Mouse (Mus musculus) intestine, embryonic 14.5 days (tissue): ENCODE results near the gene Lypd6b. TPM values are rescaled to one million over a fixed set of nuclear protein-coding genes. Genes with fewer than 3 reads are reported as not detected.

Experiments
- ATAC-seq: fragments of 200-750 bp; cut with Nextera tagmentation; replicated peaks from 2 replicates; pipeline ENCODE4 v1.8.0; 2017; ENCODE audit warnings: low read depth, moderate number of reproducible peaks, moderate TSS enrichment, moderate library complexity; ENCODE audit not compliant: low FRiP score, low TSS enrichment
- DNase-seq: peaks from one replicate; pipeline ENCODE4 v3.0.0-alpha.2; 2018; ENCODE audit warnings: low spot score
- H3K27ac ChIP-seq: fragments of 300-500 bp; sonication (generic); 2 replicates; pipeline ENCODE4 v1.5.1; 2014; ENCODE audit warnings: low read depth, mild to moderate bottlenecking, control low read depth
- H3K27me3 ChIP-seq: fragments of 300-500 bp; sonication (generic); replicated peaks from 2 replicates; pipeline ENCODE4 v1.6.1; 2014; ENCODE audit warnings: low read length, control low read depth; ENCODE audit not compliant: control insufficient read depth, insufficient read depth
- H3K36me3 ChIP-seq: fragments of 300-500 bp; sonication (generic); 2 replicates; pipeline ENCODE4 v1.6.1; 2014; ENCODE audit warnings: low read length, control low read depth; ENCODE audit not compliant: control insufficient read depth, insufficient read depth
- H3K4me1 ChIP-seq: fragments of 300-500 bp; sonication (generic); replicated peaks from 2 replicates; pipeline ENCODE4 v1.6.1; 2014; ENCODE audit warnings: low read length, control low read depth, mixed read lengths; ENCODE audit not compliant: control insufficient read depth, insufficient read depth
- H3K4me2 ChIP-seq: fragments of 300-500 bp; sonication (generic); 2 replicates; pipeline ENCODE4 v1.6.1; 2014; ENCODE audit warnings: low read length
- H3K4me3 ChIP-seq: fragments of 300-500 bp; sonication (generic); 2 replicates; pipeline ENCODE4 v1.5.1; 2014; ENCODE audit warnings: low read depth, low read length, control low read depth, mixed read lengths
- H3K9ac ChIP-seq: fragments of 300-500 bp; sonication (generic); 2 replicates; pipeline ENCODE4 v1.6.1; 2014; ENCODE audit warnings: mild to moderate bottlenecking, low read length
- H3K9me3 ChIP-seq: fragments of 300-500 bp; sonication (generic); 2 replicates; pipeline ENCODE4 v1.6.1; 2016; ENCODE audit warnings: low read length, control low read depth; ENCODE audit not compliant: control insufficient read depth
- WGBS: fragments of 180-500 bp; shearing (Covaris S2); extraction: QIAGEN DNeasy Blood & Tissue Kit; methylation state at CpG from one replicate; pipeline ENCODE4 v1.1.7; 2014; 5-methylcytosine and 5-hydroxymethylcytosine counted together
- polyA plus RNA-seq: library from polyadenylated mRNA; unstranded; fragments of >200 nt; fragmentation: Nextera tagmentation; extraction: Ambion mirVana; gene quantifications from 2 replicates; pipeline ENCODE4 v1.2.1, GENCODE M21; 2014

The Lypd6b gene
- polyA plus RNA-seq, 1 experiment from 2014 or later = 3.0 TPM

DNA sequence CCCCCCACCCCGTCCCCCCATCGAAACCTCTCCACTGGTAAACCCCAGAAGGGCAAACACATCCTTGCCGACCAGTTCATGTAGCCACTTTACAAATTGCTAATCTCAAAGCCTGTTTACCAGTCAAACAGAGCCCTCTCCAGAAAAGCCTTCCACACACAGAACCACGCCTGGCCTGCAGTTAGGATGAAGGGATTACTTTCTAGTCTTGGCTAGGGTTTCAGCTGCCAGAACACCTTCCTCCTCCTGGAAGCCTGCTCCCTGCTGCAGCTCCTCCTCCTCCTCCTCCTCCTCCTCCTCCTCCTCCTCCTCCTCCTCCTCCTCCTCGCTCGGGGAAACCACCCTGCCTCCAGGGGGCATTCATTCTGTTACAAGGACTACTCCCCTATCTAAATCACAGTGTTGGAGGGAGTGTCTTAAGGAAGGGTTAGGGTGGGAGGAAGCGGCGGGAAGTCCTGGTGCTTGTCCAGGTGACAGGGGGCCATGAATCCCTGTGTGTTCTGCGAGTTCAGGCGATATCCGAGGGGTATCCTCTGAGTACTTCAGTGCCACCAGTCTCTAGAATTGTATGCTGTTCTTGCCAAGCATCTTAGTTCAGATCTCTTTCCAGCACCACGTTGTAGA is 73.6 kb downstream of the Lypd6b start:
- 18% methylated on average over 10 of the region's 12 CpGs for WGBS
- H3K9ac ChIP-seq = no peak overlapping the region
- H3K9me3 ChIP-seq = no peaks in the 10 kb centered on the region
- ATAC-seq = peak; percentile 57; the same call in 1 of the 2 replicates
- 0 out of 2 replicates have a peak overlapping the region, but pooled peaks have one; percentile 22 for H3K4me2 ChIP-seq
- no peaks in the 10 kb centered on the region for H3K36me3 ChIP-seq
- no peak for DNase-seq
- no peak overlapping the region for H3K4me3 ChIP-seq
- H3K27ac ChIP-seq = no peak overlapping the region
- peaks cover 9% of the 10 kb centered on the region; the same call in 1 of the 2 replicates for H3K4me1 ChIP-seq
- H3K27me3 ChIP-seq = no peaks in the 10 kb centered on the region

- 49% methylated on average over 8 of the region's 8 CpGs for WGBS
- H3K27ac ChIP-seq = no peak overlapping the region
- no peaks in the 10 kb centered on the region for H3K9me3 ChIP-seq
- ATAC-seq (no peak), DNase-seq (no peak)
- no peaks in the 10 kb centered on the region for H3K36me3 ChIP-seq
- H3K27me3 ChIP-seq = no peaks in the 10 kb centered on the region
- H3K4me1 ChIP-seq = peaks cover 5% of the 10 kb centered on the region; the same call in 1 of the 2 replicates
- H3K4me3 ChIP-seq = no peak overlapping the region
- H3K4me2 ChIP-seq = no peak overlapping the region
- H3K9ac ChIP-seq = no peak overlapping the region
Observed at GRCm38 (mm10) chr2:49861658-49862057, 74.2 kb downstream of the Lypd6b start.

DNA sequence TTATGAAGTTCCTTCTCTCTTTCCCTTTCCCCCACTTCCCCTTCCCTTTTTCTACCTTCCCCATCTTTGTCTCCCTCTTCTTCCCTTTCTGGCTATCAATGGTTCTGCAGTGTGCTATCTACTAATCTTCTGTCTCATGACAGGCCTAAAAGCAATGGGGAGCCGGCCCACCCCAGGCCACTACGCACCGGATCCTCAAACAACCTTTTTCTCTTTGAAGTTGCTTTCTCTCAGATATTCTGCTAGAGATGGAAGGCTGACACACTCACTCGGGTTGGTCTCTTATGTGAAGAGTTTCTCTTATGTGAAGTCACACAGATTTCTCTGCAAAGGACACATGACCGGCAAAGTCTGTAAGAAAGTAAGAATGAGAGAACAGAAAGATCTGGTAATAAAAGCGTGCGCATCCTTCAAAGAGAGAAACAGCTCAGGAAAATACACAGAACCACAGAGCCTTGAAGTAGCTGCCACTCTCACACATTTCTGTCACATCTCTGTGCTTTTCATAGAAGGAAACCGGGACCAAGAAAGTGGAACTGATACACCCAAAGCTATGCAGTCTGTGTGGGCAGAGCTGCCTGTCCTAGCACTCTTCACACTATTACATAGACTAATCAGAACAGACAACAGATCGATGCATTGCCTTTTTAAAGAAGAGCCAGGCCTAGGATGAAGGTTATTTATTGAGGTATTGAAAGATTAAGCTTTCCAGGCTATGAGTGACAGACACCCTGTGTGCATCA is 80.8 kb downstream of the Lypd6b start:
- Histone ChIP-seq H3K9me3 (no peaks in the 10 kb centered on the region), H3K9ac (no peak overlapping the region), H3K4me1 (no peaks in the 10 kb centered on the region), H3K27ac (no peak overlapping the region), H3K36me3 (no peaks in the 10 kb centered on the region), H3K4me3 (no peak overlapping the region), H3K27me3 (no peaks in the 10 kb centered on the region), H3K4me2 (no peak overlapping the region)
- 87% methylated on average over 9 of the region's 9 CpGs for WGBS
- no peak for DNase-seq
- ATAC-seq = no peak

DNA sequence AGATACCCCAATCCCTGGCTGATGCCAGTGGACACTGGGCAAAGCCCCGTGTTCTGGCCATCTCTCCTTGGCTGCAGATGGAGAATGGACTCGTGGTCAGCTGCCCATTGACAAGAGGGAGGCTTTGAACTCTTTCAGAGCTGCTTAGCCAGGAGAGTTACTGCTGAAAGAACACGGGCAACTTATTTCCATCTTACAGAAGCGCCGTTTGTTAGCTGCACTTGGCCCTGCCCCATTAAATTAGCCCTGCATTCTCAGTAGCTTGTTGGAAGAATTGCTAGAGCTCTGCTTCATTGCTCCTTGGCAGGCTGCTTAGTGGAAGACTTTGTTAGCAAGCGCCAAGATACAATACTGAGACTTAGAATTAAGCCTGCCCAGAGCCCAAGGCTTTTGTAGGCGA is 81.6 kb downstream of the Lypd6b start:
- DNase-seq = no peak
- no peak for ATAC-seq
- no peak overlapping the region for H3K9ac ChIP-seq
- H3K36me3 ChIP-seq = no peaks in the 10 kb centered on the region
- H3K27me3 ChIP-seq = no peaks in the 10 kb centered on the region
- no peak overlapping the region for H3K27ac ChIP-seq
- H3K4me3 ChIP-seq = no peak overlapping the region
- no peaks in the 10 kb centered on the region for H3K9me3 ChIP-seq
- H3K4me1 ChIP-seq = no peaks in the 10 kb centered on the region
- H3K4me2 ChIP-seq = no peak overlapping the region
- WGBS = 82% methylated on average over 7 of the region's 7 CpGs

- DNase-seq (no peak), ATAC-seq (no peak)
- Histone ChIP-seq H3K27me3 (no peaks in the 10 kb centered on the region), H3K9ac (no peak overlapping the region), H3K4me2 (no peak overlapping the region), H3K36me3 (no peaks in the 10 kb centered on the region), H3K4me1 (no peaks in the 10 kb centered on the region), H3K27ac (no peak overlapping the region), H3K9me3 (no peaks in the 10 kb centered on the region), H3K4me3 (no peak overlapping the region)
- 85% methylated on average over 10 of the region's 10 CpGs for WGBS
Observed at GRCm38 (mm10) chr2:49869782-49870514, 82.5 kb downstream of the Lypd6b start.

- Histone ChIP-seq H3K9ac (no peak overlapping the region), H3K36me3 (no peaks in the 10 kb centered on the region), H3K27me3 (no peaks in the 10 kb centered on the region), H3K4me1 (no peaks in the 10 kb centered on the region), H3K27ac (no peak overlapping the region), H3K4me2 (no peak overlapping the region), H3K9me3 (no peaks in the 10 kb centered on the region), H3K4me3 (no peak overlapping the region)
- no peak for ATAC-seq
- WGBS = 70% methylated on average over 1 of the region's 1 CpGs
- no peak for DNase-seq
Observed at GRCm38 (mm10) chr2:49871012-49871411, 83.5 kb downstream of the Lypd6b start.

DNA sequence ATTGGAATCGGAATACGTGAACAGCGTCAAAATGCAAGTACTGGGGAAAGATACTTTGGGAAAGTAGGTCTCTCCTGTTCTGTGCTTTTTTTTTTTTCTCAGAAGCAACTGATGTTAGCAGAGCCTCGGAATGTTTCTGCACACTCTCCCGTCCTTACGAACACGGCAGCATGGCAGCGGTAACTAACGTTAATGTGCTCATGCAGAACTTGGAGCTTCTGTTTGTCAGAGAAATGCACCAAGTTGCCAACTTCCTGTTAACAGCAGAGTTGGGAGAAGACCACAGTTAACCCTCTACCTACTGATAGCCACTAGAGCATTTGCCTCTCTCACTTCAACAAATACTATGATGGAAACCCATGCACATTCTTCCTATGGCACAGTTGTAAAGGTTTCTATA is 93.0 kb downstream of the Lypd6b start:
- ATAC-seq (no peak), DNase-seq (no peak)
- WGBS = 46% methylated on average over 9 of the region's 9 CpGs
- no peaks in the 10 kb centered on the region for H3K9me3 ChIP-seq
- no peak overlapping the region for H3K4me3 ChIP-seq
- H3K27me3 ChIP-seq = no peaks in the 10 kb centered on the region
- H3K4me1 ChIP-seq = no peaks in the 10 kb centered on the region
- H3K27ac ChIP-seq = no peak overlapping the region
- H3K36me3 ChIP-seq = no peaks in the 10 kb centered on the region
- no peak overlapping the region for H3K4me2 ChIP-seq
- no peak overlapping the region for H3K9ac ChIP-seq

GRCm38 (mm10) chr2:49881002-49881401 is 93.5 kb downstream of the Lypd6b start:
- Histone ChIP-seq H3K9me3 (no peaks in the 10 kb centered on the region), H3K36me3 (no peaks in the 10 kb centered on the region), H3K27ac (no peak overlapping the region), H3K4me3 (no peak overlapping the region), H3K27me3 (no peaks in the 10 kb centered on the region), H3K4me2 (no peak overlapping the region), H3K9ac (no peak overlapping the region), H3K4me1 (no peaks in the 10 kb centered on the region)
- no peak for ATAC-seq
- WGBS = 94% methylated on average over 1 of the region's 1 CpGs
- no peak for DNase-seq
